Mouse (Mus musculus) limb, embryonic 14.5 days (tissue): ENCODE results near the gene Sema4b. TPM values are rescaled to one million over a fixed set of nuclear protein-coding genes. Genes with fewer than 3 reads are reported as not detected.

Experiments used
- ATAC-seq: fragments of 200-750 bp; cut with Nextera tagmentation; 2 replicates; pipeline ENCODE4 v1.8.0; 2017; ENCODE audit warnings: low read depth, moderate number of reproducible peaks, moderate TSS enrichment; ENCODE audit not compliant: low FRiP score
- DNase-seq: peaks from one replicate; pipeline ENCODE4 v3.0.0-alpha.2; 2015; ENCODE audit warnings: low spot score
- H3K27ac ChIP-seq: fragments of 300-500 bp; sonication (generic); replicated peaks from 2 replicates; pipeline ENCODE4 v1.5.1; 2014; ENCODE audit warnings: low read depth, mild to moderate bottlenecking, low read length, moderate library complexity, mixed read lengths
- H3K27me3 ChIP-seq: fragments of 300-500 bp; sonication (generic); 2 replicates; pipeline ENCODE4 v1.6.1; 2014; ENCODE audit warnings: low read length, mixed read lengths; ENCODE audit not compliant: control insufficient read depth, insufficient read depth
- H3K36me3 ChIP-seq: fragments of 300-500 bp; sonication (generic); 2 replicates; pipeline ENCODE4 v1.6.1; 2014; ENCODE audit warnings: mild to moderate bottlenecking, low read length, moderate library complexity, mixed read lengths; ENCODE audit not compliant: control insufficient read depth, insufficient read depth
- H3K4me1 ChIP-seq: fragments of 300-500 bp; sonication (generic); 2 replicates; pipeline ENCODE4 v1.6.1; 2014; ENCODE audit warnings: antibody characterized with exemption, low read length, mixed read lengths; ENCODE audit not compliant: control insufficient read depth, insufficient read depth
- H3K4me2 ChIP-seq: fragments of 300-500 bp; sonication (generic); replicated peaks from 2 replicates; pipeline ENCODE4 v1.6.1; 2014; ENCODE audit warnings: low read depth, mild to moderate bottlenecking, low read length, moderate library complexity; ENCODE audit not compliant: severe bottlenecking
- H3K4me3 ChIP-seq: fragments of 300-500 bp; sonication (generic); replicated peaks from 2 replicates; pipeline ENCODE4 v1.5.1; 2014; ENCODE audit warnings: low read length
- H3K9ac ChIP-seq: fragments of 300-500 bp; sonication (generic); 2 replicates; pipeline ENCODE4 v1.6.1; 2014; ENCODE audit warnings: mild to moderate bottlenecking, low read depth, low read length, moderate library complexity; ENCODE audit not compliant: severe bottlenecking
- H3K9me3 ChIP-seq: fragments of 300-500 bp; sonication (generic); 2 replicates; pipeline ENCODE4 v1.6.1; 2016; ENCODE audit warnings: low read length; ENCODE audit not compliant: control insufficient read depth
- POLR2A ChIP-seq: fragments of 200-500 bp; IDR thresholded peaks from 2 replicates; pipeline ENCODE4 v1.8.0; 2012; ENCODE audit warnings: inconsistent platforms, mild to moderate bottlenecking, moderate library complexity, borderline replicate concordance; ENCODE audit not compliant: insufficient read depth, insufficient read length; ENCODE audit errors: extremely low read depth
- WGBS: fragments of 180-500 bp; shearing (Covaris S2); extraction: QIAGEN DNeasy Blood & Tissue Kit; methylation state at CpG from one replicate; pipeline ENCODE4 v1.1.7; 2014; 5-methylcytosine and 5-hydroxymethylcytosine counted together
- polyA plus RNA-seq, 2 experiments: library from polyadenylated mRNA; depleted of rRNA in 1 of 2; stranded (reverse) in 1 of 2; unstranded in 1 of 2; fragments of >200 nt; fragmentation: Nextera tagmentation in 1 of 2; extraction: Ambion mirVana in 1 of 2; gene quantifications; 2 replicates each; pipeline versions ENCODE4 v1.2.1 to v1.2.3; 2012 to 2014

The Sema4b gene
- polyA plus RNA-seq, 2 experiments, result 8.2 to 11.5 TPM

GRCm38 (mm10) chr7:80166740-80167139, 19.9 kb upstream of the Sema4b start:
- Histone ChIP-seq H3K9ac (no peak overlapping the region), H3K9me3 (no peaks in the 10 kb centered on the region), H3K4me1 (peaks cover 6% of the 10 kb centered on the region), H3K4me2 (no peak overlapping the region), H3K36me3 (no peaks in the 10 kb centered on the region), H3K27me3 (no peaks in the 10 kb centered on the region), H3K27ac (no peak overlapping the region), H3K4me3 (no peak overlapping the region)
- TF ChIP-seq POLR2A, result no peak
- 62% methylated on average over 7 of the region's 7 CpGs for WGBS
- no peak for ATAC-seq
- no peak for DNase-seq

DNA sequence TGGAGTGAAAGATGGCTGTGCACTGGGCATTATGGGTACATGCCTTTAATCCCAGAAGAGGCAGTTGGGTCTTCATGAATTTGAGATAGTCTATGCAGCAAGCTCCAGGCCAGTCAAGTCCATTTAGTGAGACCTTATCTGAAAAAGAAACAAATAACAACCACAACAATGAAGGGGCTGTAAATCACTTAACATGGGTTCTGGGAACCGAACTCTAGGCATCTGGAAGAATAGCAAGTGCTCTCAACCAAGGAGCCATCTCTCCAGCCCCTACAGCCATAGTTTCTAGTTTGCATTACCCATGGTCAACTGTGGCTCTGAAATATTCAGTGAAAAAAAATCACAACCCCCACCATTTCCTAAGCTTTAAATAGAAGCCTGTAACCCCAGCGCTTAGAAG, 16.8 kb upstream of the Sema4b start:
- H3K27me3 ChIP-seq, result no peaks in the 10 kb centered on the region
- H3K4me3 ChIP-seq, result no peak overlapping the region
- ATAC-seq, result no peak
- H3K4me1 ChIP-seq, result peaks cover 6% of the 10 kb centered on the region
- no peak overlapping the region for H3K4me2 ChIP-seq
- no peak overlapping the region for H3K9ac ChIP-seq
- TF ChIP-seq POLR2A, result no peak
- H3K27ac ChIP-seq, result no peak overlapping the region
- DNase-seq, result no peak
- WGBS, result 72% methylated on average over 2 of the region's 2 CpGs
- no peaks in the 10 kb centered on the region for H3K36me3 ChIP-seq
- H3K9me3 ChIP-seq, result no peaks in the 10 kb centered on the region

DNA sequence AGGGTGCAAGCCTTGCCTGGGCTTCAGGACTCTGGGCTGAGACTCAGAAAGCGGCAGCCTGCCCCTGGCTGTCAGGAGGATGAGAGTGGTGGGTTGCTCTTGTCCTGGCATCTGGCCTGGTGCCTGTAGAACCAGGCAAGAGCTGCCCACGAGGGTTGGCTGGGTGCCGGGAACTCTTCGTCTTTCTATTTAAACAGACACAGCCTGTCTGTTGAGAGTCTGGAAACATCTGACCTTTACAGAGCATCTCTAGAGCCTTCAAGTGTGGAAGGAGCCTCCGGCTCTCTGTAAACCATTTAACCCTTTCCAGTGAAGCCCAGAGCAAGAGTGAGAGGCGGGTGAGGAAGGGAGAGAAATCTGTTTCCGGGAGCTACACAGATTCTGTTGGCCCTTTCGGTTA, 15.3 kb upstream of the Sema4b start:
- Histone ChIP-seq H3K4me3 (no peak overlapping the region), H3K9me3 (no peaks in the 10 kb centered on the region), H3K4me2 (no peak overlapping the region), H3K9ac (peak overlapping the region; percentile 12; the same call in 1 of the 2 replicates), H3K4me1 (peaks cover 6% of the 10 kb centered on the region), H3K27me3 (no peaks in the 10 kb centered on the region), H3K27ac (peak overlapping the region; percentile 39; the same call in 1 of the 2 replicates), H3K36me3 (no peaks in the 10 kb centered on the region)
- ATAC-seq, result no peak
- 38% methylated on average over 8 of the region's 8 CpGs for WGBS
- peak; percentile 21 for DNase-seq
- TF ChIP-seq POLR2A, result no peak

GRCm38 (mm10) chr7:80172069-80172956, 14.3 kb upstream of the Sema4b start:
- no peak overlapping the region for H3K9ac ChIP-seq
- no peak overlapping the region for H3K4me3 ChIP-seq
- no peak for ATAC-seq
- H3K9me3 ChIP-seq, result no peaks in the 10 kb centered on the region
- H3K4me1 ChIP-seq, result peaks cover 6% of the 10 kb centered on the region
- 69% methylated on average over 8 of the region's 8 CpGs for WGBS
- TF ChIP-seq POLR2A, result no peak
- no peak for DNase-seq
- H3K27me3 ChIP-seq, result no peaks in the 10 kb centered on the region
- H3K36me3 ChIP-seq, result no peaks in the 10 kb centered on the region
- H3K27ac ChIP-seq, result no peak overlapping the region
- H3K4me2 ChIP-seq, result no peak overlapping the region

DNA sequence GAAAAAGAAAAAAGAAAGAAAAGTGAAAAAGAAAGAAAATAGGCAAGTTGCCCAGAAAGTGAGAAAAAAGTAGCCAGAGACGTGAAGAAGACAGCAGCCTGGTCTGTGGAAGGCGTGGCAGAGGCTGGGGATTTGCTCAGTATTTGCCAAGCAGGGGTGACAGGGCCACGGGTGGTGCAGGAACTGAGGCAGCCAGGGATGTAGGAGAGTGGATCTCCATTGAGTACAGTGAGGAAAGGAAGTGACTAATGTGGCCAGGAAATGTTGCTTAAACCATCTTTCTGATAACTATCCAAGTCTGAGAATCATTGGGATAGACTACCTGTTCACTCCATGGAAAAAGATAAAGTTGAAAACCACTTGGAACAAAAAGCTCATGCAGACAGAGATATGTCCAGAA, 10.5 kb upstream of the Sema4b start:
- H3K9me3 ChIP-seq, result no peaks in the 10 kb centered on the region
- no peak overlapping the region for H3K4me2 ChIP-seq
- H3K9ac ChIP-seq, result no peak overlapping the region
- no peaks in the 10 kb centered on the region for H3K27me3 ChIP-seq
- H3K27ac ChIP-seq, result no peak overlapping the region
- TF ChIP-seq POLR2A, result no peak
- H3K4me1 ChIP-seq, result peaks cover 4% of the 10 kb centered on the region
- DNase-seq, result no peak
- ATAC-seq, result no peak
- no peaks in the 10 kb centered on the region for H3K36me3 ChIP-seq
- WGBS, result 54% methylated on average over 3 of the region's 3 CpGs
- no peak overlapping the region for H3K4me3 ChIP-seq
